Mouse (Mus musculus): ENCODE measurements around the gene Krtap11-1. TPM values are rescaled to one million over a fixed set of nuclear protein-coding genes. Genes with fewer than 3 reads are reported as not detected.

Krtap11-1 gene
- polyA plus RNA-seq, 1 experiment from 2014 or later, result not detected

DNA sequence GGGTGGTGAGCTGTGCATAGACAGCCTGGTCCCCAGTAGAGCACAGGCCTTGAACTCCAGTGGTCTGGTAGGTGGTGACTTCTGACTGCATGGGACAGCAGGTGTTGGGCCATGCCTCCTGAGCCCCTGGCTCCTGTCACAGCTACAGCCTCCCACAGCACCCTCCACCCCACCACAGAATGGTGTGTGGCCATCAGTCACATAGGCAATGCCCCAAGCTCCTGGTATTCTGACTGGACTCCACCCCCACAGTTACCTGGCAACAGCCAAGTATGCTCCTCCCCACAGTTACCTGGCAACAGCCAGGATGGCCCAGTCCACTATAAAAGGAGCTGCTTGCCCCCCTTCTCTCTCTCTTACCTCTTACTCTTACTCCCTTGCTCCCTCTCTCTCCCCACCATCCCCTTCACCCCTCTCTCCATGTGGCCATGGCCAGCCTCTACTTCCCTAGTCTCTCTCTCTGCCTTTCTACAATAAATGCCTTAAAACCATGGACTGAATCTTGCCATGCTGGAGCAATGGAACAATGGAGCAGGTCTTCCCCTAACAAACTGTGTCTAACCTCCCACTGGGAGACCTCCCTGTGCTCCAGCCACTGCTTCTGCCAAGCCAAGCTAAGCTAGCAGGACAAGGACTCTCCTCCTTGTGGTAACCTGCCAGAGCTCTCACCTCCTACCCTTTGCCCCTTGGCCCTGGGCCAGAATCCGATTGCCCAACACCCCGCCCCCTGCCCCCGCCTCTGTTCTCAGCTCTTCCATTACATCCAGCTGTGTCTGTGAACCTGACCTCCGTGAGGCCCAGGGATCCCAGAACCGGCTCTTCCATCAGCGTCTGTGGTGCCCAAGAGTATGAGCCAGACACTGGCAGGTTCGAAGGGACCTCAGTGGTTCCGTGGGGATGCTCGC, 14.9 kb upstream of the Krtap11-1 start:
- 63% methylated on average over 9 of the region's 9 CpGs for WGBS
- Histone ChIP-seq H3K36me3 (replicated peaks; ENCODE audit: control insufficient read depth, insufficient read depth, low read depth, low read length) (no peaks in the 10 kb centered on the region), H3K27ac (replicated peaks; ENCODE audit: low read depth, low read length) (no peak overlapping the region), H3K4me3 (ENCODE audit: low read depth, low read length) (no peak overlapping the region), H3K27me3 (ENCODE audit: control insufficient read depth, insufficient read depth, low read length) (no peaks in the 10 kb centered on the region), H3K9me3 (replicated peaks; ENCODE audit: control insufficient read depth, low read length) (no peaks in the 10 kb centered on the region), H3K4me1 (ENCODE audit: control insufficient read depth, insufficient read depth, low read length) (no peaks in the 10 kb centered on the region), H3K9ac (replicated peaks; ENCODE audit: low read length) (no peak overlapping the region), H3K4me2 (ENCODE audit: low read depth, low read length) (no peak overlapping the region)
- ATAC-seq (replicated peaks; ENCODE audit: insufficient number of reproducible peaks, low FRiP score, low TSS enrichment, low read depth) (no peak; the same call in 1 of the 2 replicates), DNase-seq (ENCODE audit: low spot score) (no peak)

DNA sequence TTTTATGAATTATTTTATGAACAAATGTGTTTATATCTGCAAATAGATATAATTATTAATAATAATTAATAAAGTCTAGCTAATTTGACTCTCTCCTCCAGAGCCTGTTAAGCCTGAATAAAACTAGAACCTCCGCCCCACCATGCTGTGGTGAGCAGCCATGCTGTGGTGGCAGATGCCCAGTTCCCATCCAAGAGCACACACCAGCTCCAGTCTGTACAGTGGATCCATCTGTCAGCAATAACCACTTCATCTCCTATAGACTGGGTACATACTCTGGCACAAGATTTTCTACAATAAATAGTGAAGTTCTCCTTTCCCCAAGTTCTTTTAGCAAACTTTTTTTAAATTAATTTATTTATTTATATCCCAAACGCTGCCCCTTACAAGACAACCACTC, 10.7 kb upstream of the Krtap11-1 start:
- Histone ChIP-seq H3K36me3 (replicated peaks; ENCODE audit: control insufficient read depth, insufficient read depth, low read depth, low read length) (no peaks in the 10 kb centered on the region), H3K9ac (replicated peaks; ENCODE audit: low read length) (no peak overlapping the region), H3K4me2 (ENCODE audit: low read depth, low read length) (no peak overlapping the region), H3K27me3 (ENCODE audit: control insufficient read depth, insufficient read depth, low read length) (no peaks in the 10 kb centered on the region), H3K9me3 (replicated peaks; ENCODE audit: control insufficient read depth, low read length) (no peaks in the 10 kb centered on the region), H3K4me1 (ENCODE audit: control insufficient read depth, insufficient read depth, low read length) (no peaks in the 10 kb centered on the region), H3K4me3 (ENCODE audit: low read depth, low read length) (no peak overlapping the region), H3K27ac (replicated peaks; ENCODE audit: low read depth, low read length) (no peak overlapping the region)
- DNase-seq (ENCODE audit: low spot score), result no peak
- ATAC-seq (replicated peaks; ENCODE audit: insufficient number of reproducible peaks, low FRiP score, low TSS enrichment, low read depth), result no peak
- WGBS, result 81% methylated on average over 2 of the region's 2 CpGs

DNA sequence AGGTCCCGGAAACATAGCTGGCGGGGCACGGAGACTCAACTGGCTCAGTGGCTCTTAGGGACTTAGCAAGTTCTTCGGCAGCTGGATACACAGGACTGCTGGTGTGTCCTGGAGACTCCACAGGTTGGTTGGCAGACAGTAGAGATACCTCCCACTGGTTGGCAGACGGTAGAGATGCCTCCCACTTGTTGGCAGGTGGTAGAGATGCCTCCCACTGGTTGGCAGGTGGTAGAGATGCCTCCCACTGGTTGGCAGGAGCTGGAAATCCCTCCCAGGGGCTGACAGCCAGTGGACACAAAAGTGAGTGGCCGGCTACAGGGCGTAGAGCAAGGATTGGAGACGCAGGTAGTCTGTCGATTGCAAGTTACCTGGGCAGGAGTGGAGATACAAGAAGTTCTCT, 467 bp downstream of the Krtap11-1 start:
- no peaks in the 10 kb centered on the region for H3K4me1 ChIP-seq (ENCODE audit: control insufficient read depth, insufficient read depth, low read length)
- no peaks in the 10 kb centered on the region for H3K36me3 ChIP-seq (replicated peaks; ENCODE audit: control insufficient read depth, insufficient read depth, low read depth, low read length)
- no peak overlapping the region for H3K4me2 ChIP-seq (ENCODE audit: low read depth, low read length)
- DNase-seq (ENCODE audit: low spot score) (no peak), ATAC-seq (replicated peaks; ENCODE audit: insufficient number of reproducible peaks, low FRiP score, low TSS enrichment, low read depth) (no peak)
- no peak overlapping the region for H3K9ac ChIP-seq (replicated peaks; ENCODE audit: low read length)
- no peaks in the 10 kb centered on the region for H3K27me3 ChIP-seq (ENCODE audit: control insufficient read depth, insufficient read depth, low read length)
- 92% methylated on average over 9 of the region's 9 CpGs for WGBS
- H3K9me3 ChIP-seq (replicated peaks; ENCODE audit: control insufficient read depth, low read length), result no peaks in the 10 kb centered on the region
- H3K4me3 ChIP-seq (ENCODE audit: low read depth, low read length), result no peak overlapping the region
- H3K27ac ChIP-seq (replicated peaks; ENCODE audit: low read depth, low read length), result no peak overlapping the region

DNA sequence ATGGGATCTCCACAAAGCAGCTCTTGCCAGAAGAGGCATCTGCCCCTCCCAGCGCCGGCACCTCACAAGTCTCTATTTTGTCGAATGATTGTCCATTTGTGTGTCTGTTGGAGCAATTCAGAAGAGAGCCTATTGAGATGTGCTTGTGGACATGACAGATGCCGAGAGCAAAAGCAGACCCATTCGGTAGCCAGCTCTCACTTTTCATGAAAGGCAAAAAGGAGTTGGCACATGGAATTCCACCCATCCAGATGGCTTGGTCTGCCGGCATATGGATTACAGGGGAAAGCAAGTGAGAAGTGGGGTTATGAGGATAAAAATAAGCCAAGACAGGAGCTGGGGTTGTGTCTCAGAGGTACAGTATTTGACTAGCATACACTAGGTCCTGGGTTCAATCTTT, 1.8 kb downstream of the Krtap11-1 start:
- no peak overlapping the region for H3K9ac ChIP-seq (replicated peaks; ENCODE audit: low read length)
- ATAC-seq (replicated peaks; ENCODE audit: insufficient number of reproducible peaks, low FRiP score, low TSS enrichment, low read depth) (no peak), DNase-seq (ENCODE audit: low spot score) (no peak)
- no peak overlapping the region for H3K27ac ChIP-seq (replicated peaks; ENCODE audit: low read depth, low read length)
- H3K4me2 ChIP-seq (ENCODE audit: low read depth, low read length), result no peak overlapping the region
- 87% methylated on average over 6 of the region's 6 CpGs for WGBS
- no peaks in the 10 kb centered on the region for H3K27me3 ChIP-seq (ENCODE audit: control insufficient read depth, insufficient read depth, low read length)
- H3K36me3 ChIP-seq (replicated peaks; ENCODE audit: control insufficient read depth, insufficient read depth, low read depth, low read length), result no peaks in the 10 kb centered on the region
- H3K9me3 ChIP-seq (replicated peaks; ENCODE audit: control insufficient read depth, low read length), result no peaks in the 10 kb centered on the region
- no peak overlapping the region for H3K4me3 ChIP-seq (ENCODE audit: low read depth, low read length)
- H3K4me1 ChIP-seq (ENCODE audit: control insufficient read depth, insufficient read depth, low read length), result no peaks in the 10 kb centered on the region

DNA sequence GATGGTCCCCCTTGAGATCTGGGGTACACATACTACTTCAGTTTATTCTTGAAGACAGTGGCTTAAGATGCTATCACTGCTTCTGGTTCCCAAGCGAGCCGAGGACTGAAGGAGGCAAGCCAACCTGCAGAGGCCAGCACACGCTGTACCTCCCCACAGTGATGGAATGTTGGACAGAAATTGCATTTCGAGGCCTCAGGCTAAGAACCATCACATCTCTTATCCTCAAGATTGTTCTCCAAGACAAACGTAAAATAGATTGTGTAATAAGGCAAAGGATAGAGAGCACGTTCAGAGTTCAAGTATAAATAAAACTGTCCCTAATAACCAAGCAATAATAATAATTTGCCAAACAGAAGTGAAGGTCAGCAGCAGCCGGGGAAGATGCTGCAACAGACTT, 2.8 kb downstream of the Krtap11-1 start:
- DNase-seq (ENCODE audit: low spot score) (no peak), ATAC-seq (replicated peaks; ENCODE audit: insufficient number of reproducible peaks, low FRiP score, low TSS enrichment, low read depth) (no peak)
- no peaks in the 10 kb centered on the region for H3K9me3 ChIP-seq (replicated peaks; ENCODE audit: control insufficient read depth, low read length)
- H3K4me3 ChIP-seq (ENCODE audit: low read depth, low read length), result no peak overlapping the region
- no peak overlapping the region for H3K4me2 ChIP-seq (ENCODE audit: low read depth, low read length)
- no peaks in the 10 kb centered on the region for H3K27me3 ChIP-seq (ENCODE audit: control insufficient read depth, insufficient read depth, low read length)
- H3K36me3 ChIP-seq (replicated peaks; ENCODE audit: control insufficient read depth, insufficient read depth, low read depth, low read length), result no peaks in the 10 kb centered on the region
- 82% methylated on average over 7 of the region's 7 CpGs for WGBS
- no peak overlapping the region for H3K27ac ChIP-seq (replicated peaks; ENCODE audit: low read depth, low read length)
- no peak overlapping the region for H3K9ac ChIP-seq (replicated peaks; ENCODE audit: low read length)
- H3K4me1 ChIP-seq (ENCODE audit: control insufficient read depth, insufficient read depth, low read length), result no peaks in the 10 kb centered on the region

DNA sequence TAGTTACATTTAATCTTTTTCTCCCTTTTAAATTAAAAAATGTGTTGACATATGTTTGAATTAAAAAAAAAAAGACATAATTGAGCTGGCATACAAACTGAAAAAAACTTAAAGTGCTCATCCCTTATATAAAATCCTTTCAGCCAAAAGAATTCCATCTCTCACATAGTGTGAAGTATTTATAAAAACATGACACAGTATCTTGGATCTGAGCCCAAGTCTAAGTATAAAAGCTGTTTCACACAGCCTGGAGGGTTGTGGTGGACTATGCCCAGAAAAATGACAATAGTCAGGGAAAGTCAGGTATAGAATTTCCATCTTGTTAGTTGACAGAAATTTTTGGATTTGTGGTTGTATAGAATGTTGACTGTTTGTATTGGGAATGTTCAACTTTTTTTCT, 20.7 kb downstream of the Krtap11-1 start:
- Histone ChIP-seq H3K9ac (replicated peaks; ENCODE audit: low read length) (no peak overlapping the region), H3K27ac (replicated peaks; ENCODE audit: low read depth, low read length) (no peak overlapping the region), H3K4me1 (ENCODE audit: control insufficient read depth, insufficient read depth, low read length) (no peaks in the 10 kb centered on the region), H3K9me3 (replicated peaks; ENCODE audit: control insufficient read depth, low read length) (no peaks in the 10 kb centered on the region), H3K27me3 (ENCODE audit: control insufficient read depth, insufficient read depth, low read length) (no peaks in the 10 kb centered on the region), H3K4me3 (ENCODE audit: low read depth, low read length) (no peak overlapping the region), H3K4me2 (ENCODE audit: low read depth, low read length) (no peak overlapping the region), H3K36me3 (replicated peaks; ENCODE audit: control insufficient read depth, insufficient read depth, low read depth, low read length) (no peaks in the 10 kb centered on the region)
- no peak for DNase-seq (ENCODE audit: low spot score)
- ATAC-seq (replicated peaks; ENCODE audit: insufficient number of reproducible peaks, low FRiP score, low TSS enrichment, low read depth), result no peak

DNA sequence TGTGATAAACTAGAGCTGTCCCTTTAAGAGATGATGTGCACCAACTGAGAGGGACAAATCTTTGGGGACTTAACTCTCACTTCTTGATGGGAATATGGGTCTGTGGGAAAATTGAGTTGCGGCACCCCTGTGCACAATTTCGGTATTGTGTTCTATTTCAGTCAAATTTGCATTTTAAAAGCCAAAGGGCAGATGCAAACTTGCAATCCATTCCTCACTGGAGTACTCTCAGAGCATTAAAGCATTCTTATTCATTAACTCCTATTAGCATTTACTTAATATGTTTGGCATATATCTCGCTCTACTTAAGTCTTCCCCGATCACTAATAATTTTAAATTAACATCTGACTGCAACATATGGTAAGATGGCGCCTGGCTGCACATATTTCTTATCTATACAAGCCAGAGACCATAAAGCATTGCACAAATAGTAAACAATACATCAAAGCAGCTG, 32.9 kb downstream of the Krtap11-1 start:
- no peaks in the 10 kb centered on the region for H3K9me3 ChIP-seq (replicated peaks; ENCODE audit: control insufficient read depth, low read length)
- H3K4me2 ChIP-seq (ENCODE audit: low read depth, low read length), result no peak overlapping the region
- no peak overlapping the region for H3K4me3 ChIP-seq (ENCODE audit: low read depth, low read length)
- DNase-seq (ENCODE audit: low spot score) (no peak), ATAC-seq (replicated peaks; ENCODE audit: insufficient number of reproducible peaks, low FRiP score, low TSS enrichment, low read depth) (no peak)
- no peaks in the 10 kb centered on the region for H3K36me3 ChIP-seq (replicated peaks; ENCODE audit: control insufficient read depth, insufficient read depth, low read depth, low read length)
- H3K27me3 ChIP-seq (ENCODE audit: control insufficient read depth, insufficient read depth, low read length), result no peaks in the 10 kb centered on the region
- H3K4me1 ChIP-seq (ENCODE audit: control insufficient read depth, insufficient read depth, low read length), result no peaks in the 10 kb centered on the region
- no peak overlapping the region for H3K9ac ChIP-seq (replicated peaks; ENCODE audit: low read length)
- no peak overlapping the region for H3K27ac ChIP-seq (replicated peaks; ENCODE audit: low read depth, low read length)
- WGBS, result 76% methylated on average over 5 of the region's 5 CpGs

DNA sequence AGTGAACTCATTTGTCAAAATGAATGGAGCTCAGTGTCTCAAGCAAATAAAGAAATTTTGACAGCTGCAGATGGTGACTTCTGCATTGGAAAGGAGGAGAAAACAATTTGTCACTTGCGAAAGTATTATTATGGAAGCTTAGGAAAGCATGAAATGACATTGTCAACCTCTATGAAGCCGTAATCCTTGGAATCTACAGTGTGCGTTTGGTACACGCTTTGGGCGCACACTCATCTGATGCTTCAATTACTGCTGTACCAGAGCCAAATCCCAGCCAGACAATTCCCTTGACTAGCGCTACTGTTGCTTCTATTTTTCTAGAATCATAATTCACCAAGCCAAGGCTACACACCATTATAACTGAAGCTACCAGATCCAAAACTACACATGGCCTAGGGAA, 33.6 kb downstream of the Krtap11-1 start:
- DNase-seq (ENCODE audit: low spot score) (no peak), ATAC-seq (replicated peaks; ENCODE audit: insufficient number of reproducible peaks, low FRiP score, low TSS enrichment, low read depth) (no peak)
- no peaks in the 10 kb centered on the region for H3K27me3 ChIP-seq (ENCODE audit: control insufficient read depth, insufficient read depth, low read length)
- WGBS, result 95% methylated on average over 6 of the region's 6 CpGs
- H3K9me3 ChIP-seq (replicated peaks; ENCODE audit: control insufficient read depth, low read length), result no peaks in the 10 kb centered on the region
- H3K36me3 ChIP-seq (replicated peaks; ENCODE audit: control insufficient read depth, insufficient read depth, low read depth, low read length), result no peaks in the 10 kb centered on the region
- H3K4me1 ChIP-seq (ENCODE audit: control insufficient read depth, insufficient read depth, low read length), result no peaks in the 10 kb centered on the region
- H3K9ac ChIP-seq (replicated peaks; ENCODE audit: low read length), result no peak overlapping the region
- H3K4me2 ChIP-seq (ENCODE audit: low read depth, low read length), result no peak overlapping the region
- H3K4me3 ChIP-seq (ENCODE audit: low read depth, low read length), result no peak overlapping the region
- H3K27ac ChIP-seq (replicated peaks; ENCODE audit: low read depth, low read length), result no peak overlapping the region
